Mouse (Mus musculus) myocyte (in vitro differentiated cells): ENCODE results near the gene 1700003F12Rik.

Experiments used
- MAX ChIP-seq: IDR thresholded peaks from one replicate; pipeline ENCODE4 v1.6.1; 2011; ENCODE audit warnings: low read depth, mild to moderate bottlenecking, control low read depth
- MYOD1 ChIP-seq, 3 experiments: IDR thresholded peaks; one replicate each; pipeline ENCODE4 v1.6.1; 2011; ENCODE audit warnings: control low read depth in 2 of 3, low read depth in 2 of 3, mild to moderate bottlenecking in 2 of 3, moderate library complexity in 1 of 3; ENCODE audit not compliant: insufficient read length in 2 of 3, control insufficient read depth in 1 of 3
- POLR2A ChIP-seq: IDR thresholded peaks from one replicate; pipeline ENCODE4 v1.6.1; 2011; ENCODE audit warnings: low read depth, mild to moderate bottlenecking, control low read depth, moderate library complexity; ENCODE audit not compliant: insufficient read length
- POLR2AphosphoS2 ChIP-seq: IDR thresholded peaks from one replicate; pipeline ENCODE4 v1.6.1; 2011; ENCODE audit warnings: low read depth, control low read depth; ENCODE audit not compliant: insufficient read length
- SRF ChIP-seq: IDR thresholded peaks from one replicate; pipeline ENCODE4 v1.6.1; 2011; ENCODE audit warnings: low read depth; ENCODE audit not compliant: control insufficient read depth, insufficient read length
- TCF12 ChIP-seq: IDR thresholded peaks from one replicate; pipeline ENCODE4 v1.6.1; 2011; ENCODE audit warnings: mild to moderate bottlenecking, control low read depth; ENCODE audit not compliant: poor library complexity, insufficient read depth, severe bottlenecking
- USF1 ChIP-seq: IDR thresholded peaks from one replicate; pipeline ENCODE4 v1.6.1; 2011; ENCODE audit warnings: low read depth, mild to moderate bottlenecking, control low read depth, moderate library complexity

DNA sequence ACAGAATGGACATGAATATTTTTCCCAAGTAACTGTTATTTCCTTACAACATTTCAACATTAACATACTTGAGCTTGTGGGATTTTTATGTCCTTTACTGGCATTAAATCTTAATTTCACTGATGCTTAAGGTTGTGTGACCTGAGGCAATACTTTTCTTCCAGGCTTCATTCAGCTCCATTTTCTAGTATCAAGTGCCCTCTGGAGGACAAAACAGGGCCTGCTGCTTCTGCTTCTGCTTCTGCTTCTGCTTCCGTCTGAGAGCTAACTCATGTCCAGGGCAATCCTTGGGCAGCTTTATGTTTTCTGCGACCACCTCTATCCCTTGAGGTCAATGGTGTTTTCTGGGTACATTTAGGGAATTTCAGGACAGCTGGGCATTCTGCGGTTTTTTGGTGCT lies 7.2 kb upstream of the 1700003F12Rik start:
- no peak for TF ChIP-seq USF1
- no peak for TF ChIP-seq POLR2A
- TF ChIP-seq POLR2AphosphoS2, result no peak
- no peak for TF ChIP-seq TCF12
- no peak for TF ChIP-seq SRF
- no peak for TF ChIP-seq MAX
- TF ChIP-seq MYOD1 (IDR thresholded peaks at IDR 0.05; ENCODE audit: control insufficient read depth in 1 of 3, insufficient read length in 2 of 3, low read depth in 2 of 3), result no peak
